Mouse (Mus musculus) cerebellum, adult 2 months (tissue): ENCODE measurements around the gene Gm39566. TPM values are rescaled to one million over a fixed set of nuclear protein-coding genes. Genes with fewer than 3 reads are reported as not detected.
A peak's percentile ranks its signal among the peaks of the same experiment; 100 is the strongest.

Source experiments
- DNase-seq, 2 experiments: peaks; one replicate each; pipeline ENCODE4 v3.0.0; 2021
- H3K27ac ChIP-seq: fragments of 200-500 bp; 2 replicates; pipeline ENCODE4 v1.5.1; 2012; ENCODE audit warnings: low read length, control low read depth, inconsistent platforms; ENCODE audit not compliant: insufficient read depth
- H3K27me3 ChIP-seq: fragments of 200-500 bp; 2 replicates; pipeline ENCODE4 v1.6.1; 2012; ENCODE audit warnings: inconsistent platforms, mild to moderate bottlenecking, low read length, moderate library complexity; ENCODE audit not compliant: control insufficient read depth, insufficient read depth
- H3K4me1 ChIP-seq: fragments of 200-500 bp; 2 replicates; pipeline ENCODE4 v1.6.1; 2011; ENCODE audit warnings: low read length; ENCODE audit not compliant: control insufficient read depth, insufficient read depth
- H3K4me3 ChIP-seq: fragments of 200-500 bp; replicated peaks from 2 replicates; pipeline ENCODE3; 2011; ENCODE audit warnings: mild to moderate bottlenecking, low read depth, low read length, control low read depth; ENCODE audit not compliant: insufficient read depth
- CTCF ChIP-seq: fragments of 200-500 bp; IDR thresholded peaks from 2 replicates; pipeline ENCODE4 v1.5.1; 2011; ENCODE audit warnings: low read depth, mild to moderate bottlenecking, control low read depth, low read length, moderate library complexity, borderline replicate concordance; ENCODE audit not compliant: insufficient read depth
- POLR2A ChIP-seq: fragments of 200-500 bp; IDR thresholded peaks from 2 replicates; pipeline ENCODE4 v1.6.1; 2011; ENCODE audit warnings: low read length, control low read depth, borderline replicate concordance; ENCODE audit not compliant: insufficient read depth
- WGBS: fragments of 180-500 bp; shearing (Covaris S2); methylation state at CpG from one replicate; pipeline ENCODE4 v1.1.7; 2018; 5-methylcytosine and 5-hydroxymethylcytosine counted together
- polyA plus RNA-seq: library from polyadenylated mRNA; depleted of rRNA; stranded (reverse); fragments of >200 nt; gene quantifications from 2 replicates; pipeline ENCODE4 v1.2.3, GENCODE M21; 2012

Gm39566 gene
- polyA plus RNA-seq, 1 experiment, result not detected

DNA sequence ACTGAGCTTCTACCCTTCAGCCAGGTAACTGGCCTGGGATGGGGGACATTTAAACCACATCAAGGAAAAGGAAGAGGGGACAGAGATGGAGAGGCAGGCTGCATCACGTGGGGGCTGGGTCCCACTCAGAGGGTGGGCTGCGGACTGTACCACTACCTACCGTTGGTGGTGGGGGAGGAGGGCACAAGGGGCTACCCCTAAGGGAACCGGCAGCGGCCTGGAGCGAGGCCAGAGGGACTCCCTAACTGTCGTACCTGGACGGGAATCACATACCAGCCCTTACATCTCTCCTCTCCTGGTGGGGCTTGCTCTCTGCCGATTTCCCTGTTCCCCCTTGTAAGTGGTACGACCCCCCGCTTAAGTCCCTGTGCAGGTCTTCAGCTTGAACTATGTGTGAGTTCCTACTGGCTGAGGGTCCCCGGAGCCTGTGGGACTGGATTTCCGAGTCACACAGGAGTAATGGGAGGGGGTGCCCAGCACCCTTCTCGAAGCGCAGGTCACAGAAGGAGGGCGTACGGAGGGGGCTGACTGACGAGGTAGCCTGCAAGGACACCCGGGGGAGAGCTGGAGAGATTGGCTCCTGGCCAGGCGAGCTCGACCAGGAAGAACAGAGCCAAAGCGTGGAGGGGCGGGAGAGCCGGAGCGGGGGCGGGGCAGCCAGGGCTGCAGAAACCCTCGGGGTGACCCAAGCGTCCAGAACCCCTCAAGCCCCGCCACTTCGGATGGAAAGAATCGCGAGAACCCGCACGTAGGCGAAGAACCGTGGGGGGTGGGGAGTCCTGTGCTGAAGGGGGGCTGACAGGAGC is 14.5 kb downstream of the Gm39566 start:
- peak overlapping the region; percentile 8 for H3K4me3 ChIP-seq
- peaks cover 7% of the 10 kb centered on the region; the same call in 1 of the 2 replicates for H3K4me1 ChIP-seq
- DNase-seq, result no peak
- no peak overlapping the region for H3K27ac ChIP-seq
- WGBS, result 2% methylated on average over 35 of the region's 36 CpGs
- TF ChIP-seq POLR2A (no peak), CTCF (no peak)
- H3K27me3 ChIP-seq, result peaks cover 1% of the 10 kb centered on the region; the same call in 1 of the 2 replicates

DNA sequence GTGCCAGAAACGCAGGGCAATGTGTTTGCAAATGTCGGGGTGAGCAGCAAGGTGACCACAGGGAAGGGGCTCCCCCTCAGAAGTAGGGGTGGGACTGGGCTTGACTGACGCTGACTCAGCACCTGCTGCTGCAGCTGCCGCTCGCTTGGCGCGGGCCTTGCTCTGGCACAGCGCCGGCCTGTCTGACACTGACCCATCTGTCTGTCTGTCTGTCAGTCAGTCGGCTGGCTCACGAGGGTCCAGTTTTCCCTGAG is 15.0 kb downstream of the Gm39566 start:
- H3K27me3 ChIP-seq, result peaks cover 1% of the 10 kb centered on the region; the same call in 1 of the 2 replicates
- H3K4me1 ChIP-seq, result peaks cover 7% of the 10 kb centered on the region; the same call in 1 of the 2 replicates
- no peak for TF ChIP-seq POLR2A
- TF ChIP-seq CTCF, result no peak
- WGBS, result 8% methylated on average over 11 of the region's 11 CpGs
- no peak overlapping the region for H3K27ac ChIP-seq
- DNase-seq, result no peak
- no peak overlapping the region for H3K4me3 ChIP-seq

DNA sequence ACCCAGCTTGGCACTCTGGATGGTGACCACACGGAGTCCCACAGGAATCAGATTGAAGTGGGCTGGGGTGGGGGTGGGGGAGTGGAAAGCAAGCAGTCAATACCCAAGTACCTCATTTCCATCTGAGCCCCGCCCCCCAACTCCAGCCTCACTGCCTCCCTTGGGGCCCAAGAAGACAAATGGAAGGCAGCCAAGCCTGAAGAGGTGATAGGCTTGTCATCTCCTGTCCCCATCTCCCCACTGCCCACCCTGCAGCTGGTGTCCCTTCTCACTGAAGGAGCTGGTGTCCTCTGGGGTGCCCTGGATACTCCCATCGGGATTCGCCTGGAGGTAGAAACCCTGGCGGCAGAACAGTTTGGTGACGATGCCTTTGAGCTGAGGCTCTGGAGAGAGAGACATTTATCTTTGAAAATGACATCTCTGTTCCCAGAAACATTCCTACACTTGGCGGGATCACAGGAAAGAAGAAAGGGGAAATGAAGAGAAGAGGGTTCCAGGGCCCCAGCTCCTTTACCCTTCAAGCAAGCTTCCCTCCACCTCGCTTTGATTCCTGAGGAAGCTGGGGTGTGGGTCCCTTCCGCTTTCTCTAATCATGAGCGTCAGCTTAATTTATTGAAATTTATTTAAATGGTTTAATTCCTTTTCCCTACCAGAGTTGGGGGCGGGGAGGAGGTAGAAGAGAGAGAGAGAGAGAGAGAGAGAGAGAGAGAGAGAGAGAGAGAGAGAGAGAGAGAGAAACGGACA is 15.5 kb downstream of the Gm39566 start:
- H3K27me3 ChIP-seq, result peaks cover 1% of the 10 kb centered on the region; the same call in 1 of the 2 replicates
- 45% methylated on average over 12 of the region's 12 CpGs for WGBS
- no peak overlapping the region for H3K27ac ChIP-seq
- no peak overlapping the region for H3K4me3 ChIP-seq
- DNase-seq, result no peak
- TF ChIP-seq CTCF, result no peak
- TF ChIP-seq POLR2A, result no peak
- peaks cover 7% of the 10 kb centered on the region; the same call in 1 of the 2 replicates for H3K4me1 ChIP-seq

DNA sequence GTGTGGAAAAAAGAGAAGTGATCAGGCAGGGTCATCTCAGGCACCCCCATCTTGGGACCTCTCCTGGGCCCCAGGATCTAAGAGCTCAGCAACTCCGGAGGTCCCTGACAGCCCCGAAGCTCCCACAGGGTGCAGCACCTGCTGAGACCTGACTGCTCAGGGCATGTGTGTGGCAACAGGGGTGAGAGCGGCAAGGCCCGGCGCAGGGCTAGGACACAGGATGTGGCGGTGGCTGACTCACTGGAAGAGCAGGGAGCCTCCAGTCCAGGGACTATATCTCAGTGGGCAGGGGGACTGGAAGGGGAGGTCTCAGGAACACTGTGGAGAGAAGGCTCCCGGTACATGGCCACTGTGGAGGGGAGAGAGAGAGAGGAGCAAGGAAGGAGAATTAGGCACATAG is 17.2 kb downstream of the Gm39566 start:
- no peak for DNase-seq
- peaks cover 7% of the 10 kb centered on the region; the same call in 1 of the 2 replicates for H3K4me1 ChIP-seq
- no peak overlapping the region for H3K4me3 ChIP-seq
- peaks cover 1% of the 10 kb centered on the region; the same call in 1 of the 2 replicates for H3K27me3 ChIP-seq
- no peak for TF ChIP-seq POLR2A
- no peak for TF ChIP-seq CTCF
- H3K27ac ChIP-seq, result no peak overlapping the region
- 85% methylated on average over 7 of the region's 7 CpGs for WGBS

DNA sequence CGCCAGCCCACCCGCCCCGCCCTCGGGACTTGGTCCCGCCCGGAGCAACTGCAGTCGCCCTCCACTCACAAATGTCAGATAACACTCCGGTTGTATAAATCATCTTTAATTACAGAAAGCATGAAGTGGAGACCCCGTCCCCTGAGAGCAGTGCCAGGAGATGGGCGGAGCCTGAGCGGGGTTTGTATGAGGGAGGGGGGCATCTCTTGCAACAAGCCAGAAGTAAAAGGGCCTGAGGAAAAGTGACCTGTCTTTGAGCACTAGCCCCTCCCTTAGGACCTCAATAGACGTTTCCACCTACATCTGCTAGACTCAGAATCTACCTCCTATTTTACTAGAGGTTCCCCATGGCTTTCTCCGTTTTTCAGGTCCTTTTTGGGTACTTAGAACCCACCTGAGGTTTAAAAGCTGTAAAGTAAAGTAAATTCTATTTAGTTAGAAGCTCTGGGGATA is 19.1 kb downstream of the Gm39566 start:
- 4% methylated on average over 13 of the region's 13 CpGs for WGBS
- Histone ChIP-seq H3K4me1 (peaks cover 7% of the 10 kb centered on the region; the same call in 1 of the 2 replicates), H3K27me3 (no peaks in the 10 kb centered on the region), H3K27ac (no peak overlapping the region), H3K4me3 (no peak overlapping the region)
- DNase-seq, result no peak
- no peak for TF ChIP-seq POLR2A
- no peak for TF ChIP-seq CTCF

DNA sequence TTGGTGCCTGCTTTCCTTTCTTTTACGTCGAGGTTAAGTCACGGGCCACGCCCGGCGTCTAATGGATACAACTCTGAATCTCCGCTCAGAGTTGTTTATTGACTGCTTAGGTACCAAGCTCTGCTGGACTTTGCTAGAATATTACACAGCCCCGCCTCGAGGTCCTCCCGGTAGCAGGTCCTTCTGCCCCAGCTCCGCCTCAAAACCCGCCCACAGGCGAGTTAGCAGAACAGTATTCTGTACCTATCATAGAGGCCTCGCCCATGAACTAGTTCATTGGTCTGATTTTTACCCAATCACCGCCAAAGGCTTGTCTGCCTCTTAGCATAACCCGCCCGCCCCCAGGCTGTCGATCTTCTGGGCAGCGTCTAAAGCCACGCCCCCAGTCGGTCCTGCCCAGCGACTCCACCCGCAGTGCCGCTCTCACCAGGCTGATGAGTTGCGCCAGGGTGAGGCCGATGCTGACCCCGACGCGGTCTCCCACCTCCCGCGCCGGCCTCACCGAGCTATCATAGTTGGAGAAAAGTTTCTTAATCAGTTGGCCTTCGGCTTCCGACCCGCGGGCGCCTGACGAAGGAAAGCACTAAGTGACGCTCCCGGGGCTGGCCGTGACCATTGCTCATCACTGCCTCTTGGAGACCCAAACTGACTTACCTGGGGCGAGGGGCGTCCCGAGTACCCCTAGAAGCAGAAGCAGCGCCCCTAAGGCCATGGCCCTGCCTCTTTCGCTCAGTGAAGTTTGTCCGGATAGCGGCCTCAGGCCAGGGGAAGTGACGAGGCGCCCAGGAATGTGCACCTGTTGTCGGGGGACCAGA is 19.7 kb downstream of the Gm39566 start, which contains the start of gene Chrnb1:
TSS of gene Chrnb1 (minus strand) at position 776 of the 815 bp plus-strand sequence.
- TF ChIP-seq CTCF, result no peak
- peak; percentile 44 for TF ChIP-seq POLR2A

DNA sequence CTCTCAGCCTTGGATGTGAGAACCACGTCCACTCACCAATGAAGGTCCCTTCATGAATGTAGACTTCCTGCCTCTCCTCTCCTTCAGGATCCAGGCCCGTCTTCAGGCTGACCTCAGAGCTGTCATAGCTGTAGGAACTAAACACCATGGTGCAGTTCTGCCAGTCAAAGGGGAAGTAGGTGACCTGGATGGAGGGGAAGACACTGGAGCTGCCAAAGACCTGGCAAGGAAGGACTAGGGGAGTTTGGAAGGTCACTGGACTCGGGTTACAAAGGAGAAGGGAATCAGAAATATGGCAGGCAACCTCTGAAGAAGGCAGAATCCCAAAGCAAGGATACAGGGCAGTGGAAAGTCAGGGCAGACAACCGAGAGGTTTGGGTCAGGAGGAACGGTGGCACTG is 21.7 kb downstream of the Gm39566 start:
- 61% methylated on average over 5 of the region's 5 CpGs for WGBS
- Histone ChIP-seq H3K4me1 (no peaks in the 10 kb centered on the region), H3K27ac (no peak overlapping the region), H3K27me3 (no peaks in the 10 kb centered on the region), H3K4me3 (no peak overlapping the region)
- DNase-seq, result no peak
- no peak for TF ChIP-seq CTCF
- no peak for TF ChIP-seq POLR2A

More for the DNA sequence above, 19.7 kb downstream of the Gm39566 start, which contains the start of gene Chrnb1:
- DNase-seq, result peak; percentile 88 to 97
- Histone ChIP-seq H3K27me3 (no peaks in the 10 kb centered on the region), H3K4me3 (peak within 1 kb of the TSS; percentile 61), H3K4me1 (peaks cover 3% of the 10 kb centered on the region; the same call in 1 of the 2 replicates), H3K27ac (no peak within 1 kb of the TSS)
- 2% methylated on average over 52 of the region's 52 CpGs for WGBS
